Mouse (Mus musculus): ENCODE measurements around the gene Mrvi1. TPM values are rescaled to one million over a fixed set of nuclear protein-coding genes. Genes with fewer than 3 reads are reported as not detected.

Gene Mrvi1
- 7.9 TPM for polyA plus RNA-seq (2014; fragmentation: Illumina TruSeq; extraction: RNeasy Lipid Tissue Mini Kit (QIAGEN cat#74804); ENCODE audit: low read depth, low replicate concordance)

DNA sequence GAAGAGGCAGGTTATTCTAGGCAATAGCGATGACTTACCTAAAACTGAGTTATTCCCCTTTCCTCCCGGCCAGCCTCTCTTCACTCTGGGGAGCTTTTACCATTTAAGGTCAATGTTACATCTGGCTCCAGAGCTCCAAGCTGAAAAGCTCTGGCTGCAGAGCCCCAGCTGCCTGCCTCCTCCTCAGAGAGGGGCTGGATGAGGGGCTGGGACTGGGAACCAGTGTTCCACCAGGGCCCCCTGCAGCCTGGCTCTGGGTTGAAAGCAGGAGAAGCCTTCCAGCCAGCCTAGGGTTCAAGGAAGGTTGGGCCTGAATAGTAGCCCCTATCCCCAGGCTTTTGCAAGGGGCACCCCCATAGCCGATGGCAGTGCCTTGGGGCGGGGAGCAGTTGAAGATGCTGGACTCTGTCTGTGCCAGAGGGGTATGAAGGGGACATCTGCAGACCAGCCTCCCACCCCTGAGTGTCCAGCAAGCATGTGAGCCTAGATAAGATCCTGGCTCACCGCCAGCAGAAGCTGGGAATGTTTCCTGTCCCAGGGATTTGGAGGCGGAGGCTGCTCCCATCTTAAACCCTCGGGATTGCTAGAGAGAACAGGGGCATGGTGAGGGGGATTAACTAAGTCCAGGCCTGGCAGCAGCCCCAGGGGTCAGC lies at the start of gene Mrvi1:
TSS of gene Mrvi1 (minus strand) at position 409 of the 653 bp plus-strand sequence.

GRCm38 (mm10) chr7:111028281-111029045 lies 46.2 kb upstream of the Mrvi1 start, which contains the start of gene Ctr9:
TSS of gene Ctr9 (plus strand) at chr7:111028951.

GRCm38 (mm10) chr7:110862751-110863289 lies 119.4 kb downstream of the Mrvi1 start, which contains the start of gene Lyve1:
TSS of gene Lyve1 (minus strand) at chr7:110863239.

GRCm38 (mm10) chr7:110843916-110844874 lies 138.1 kb downstream of the Mrvi1 start, which contains the start of gene Rnf141:
TSS of gene Rnf141 (minus strand) at chr7:110844457.

Other genes starting within 250 kb of the Mrvi1 start
- 15.9 TPM for gene Ampd3, start 214.3 kb downstream of the Mrvi1 start, polyA plus RNA-seq (2014; fragmentation: Illumina TruSeq; extraction: RNeasy Lipid Tissue Mini Kit (QIAGEN cat#74804); ENCODE audit: low read depth, low replicate concordance)
- gene Rnf141, start 138.0 kb downstream of the Mrvi1 start, polyA plus RNA-seq (2014; fragmentation: Illumina TruSeq; extraction: RNeasy Lipid Tissue Mini Kit (QIAGEN cat#74804); ENCODE audit: low read depth, low replicate concordance): 148 TPM
- 9.7 TPM for gene Lyve1, start 119.2 kb downstream of the Mrvi1 start, polyA plus RNA-seq (2014; fragmentation: Illumina TruSeq; extraction: RNeasy Lipid Tissue Mini Kit (QIAGEN cat#74804); ENCODE audit: low read depth, low replicate concordance)
- 37.3 TPM for gene Ctr9, start 46.5 kb upstream of the Mrvi1 start, polyA plus RNA-seq (2014; fragmentation: Illumina TruSeq; extraction: RNeasy Lipid Tissue Mini Kit (QIAGEN cat#74804); ENCODE audit: low read depth, low replicate concordance)
- gene Eif4g2, start 100.6 kb upstream of the Mrvi1 start, polyA plus RNA-seq (2014; fragmentation: Illumina TruSeq; extraction: RNeasy Lipid Tissue Mini Kit (QIAGEN cat#74804); ENCODE audit: low read depth, low replicate concordance): 2,878 TPM